Mouse (Mus musculus): Measurements from ENCODE around the gene Ppp1ca.
A peak's percentile ranks its signal among the peaks of the same experiment; 100 is the strongest.

Gene Ppp1ca

DNA sequence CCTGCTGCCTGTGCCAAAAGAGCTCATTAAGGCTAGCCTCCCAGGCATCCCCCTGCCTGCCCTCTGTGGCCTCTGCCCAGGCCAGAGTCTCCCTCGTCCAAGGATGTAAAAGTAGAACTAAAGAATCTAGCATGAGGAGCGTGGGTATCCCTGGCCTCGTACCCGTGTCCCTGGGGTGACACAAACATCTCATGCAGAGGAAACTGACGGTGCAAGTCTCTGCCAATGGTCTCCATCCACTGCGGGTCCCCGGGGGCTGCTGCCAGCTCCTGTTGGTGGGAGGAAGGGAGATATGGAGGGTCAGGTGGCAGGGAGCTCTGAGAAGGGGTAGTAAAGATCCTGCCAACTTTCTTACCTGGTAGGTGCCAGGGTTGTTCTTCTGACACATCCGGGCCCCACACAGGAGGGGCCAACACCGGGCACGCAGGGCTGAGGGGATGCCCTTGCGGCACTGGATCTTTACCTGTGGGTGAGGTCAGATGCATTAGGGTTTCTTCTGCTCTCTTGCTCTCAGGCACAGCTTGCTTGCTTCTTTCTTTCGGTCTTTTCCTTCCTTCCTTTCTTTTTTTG lies 2.7 kb upstream of the Ppp1ca start:
- no peak for DNase-seq

- DNase-seq: peak; percentile 40
These were observed 982 bp upstream of the Ppp1ca start, which contains the start of gene Tbc1d10c for GRCm38 (mm10) chr19:4190831-4191334. Tbc1d10c (minus strand) TSS chr19:4191284.

- no peak for DNase-seq
These were observed 553 bp downstream of the Ppp1ca start for GRCm38 (mm10) chr19:4192251-4192985.

DNA sequence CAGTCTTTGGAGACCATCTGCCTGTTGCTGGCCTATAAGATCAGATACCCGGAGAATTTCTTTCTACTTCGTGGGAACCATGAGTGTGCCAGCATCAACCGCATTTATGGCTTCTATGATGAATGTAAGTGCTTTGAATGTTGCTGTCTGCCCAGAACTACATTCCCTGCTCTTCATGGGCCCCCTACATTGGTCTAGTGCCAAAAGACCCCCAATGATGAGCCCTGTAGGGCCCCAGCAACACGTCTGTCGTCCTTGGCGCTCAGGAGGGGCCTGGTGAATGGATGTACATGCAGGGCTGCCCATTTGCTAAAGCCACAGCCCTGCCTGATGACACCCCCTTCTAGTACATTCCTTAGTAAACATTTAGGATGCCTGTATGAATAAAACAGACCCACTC lies 1.3 kb downstream of the Ppp1ca start:
- DNase-seq: no peak

GRCm38 (mm10) chr19:4194021-4194724 lies 2.3 kb downstream of the Ppp1ca start:
- DNase-seq: no peak

DNA sequence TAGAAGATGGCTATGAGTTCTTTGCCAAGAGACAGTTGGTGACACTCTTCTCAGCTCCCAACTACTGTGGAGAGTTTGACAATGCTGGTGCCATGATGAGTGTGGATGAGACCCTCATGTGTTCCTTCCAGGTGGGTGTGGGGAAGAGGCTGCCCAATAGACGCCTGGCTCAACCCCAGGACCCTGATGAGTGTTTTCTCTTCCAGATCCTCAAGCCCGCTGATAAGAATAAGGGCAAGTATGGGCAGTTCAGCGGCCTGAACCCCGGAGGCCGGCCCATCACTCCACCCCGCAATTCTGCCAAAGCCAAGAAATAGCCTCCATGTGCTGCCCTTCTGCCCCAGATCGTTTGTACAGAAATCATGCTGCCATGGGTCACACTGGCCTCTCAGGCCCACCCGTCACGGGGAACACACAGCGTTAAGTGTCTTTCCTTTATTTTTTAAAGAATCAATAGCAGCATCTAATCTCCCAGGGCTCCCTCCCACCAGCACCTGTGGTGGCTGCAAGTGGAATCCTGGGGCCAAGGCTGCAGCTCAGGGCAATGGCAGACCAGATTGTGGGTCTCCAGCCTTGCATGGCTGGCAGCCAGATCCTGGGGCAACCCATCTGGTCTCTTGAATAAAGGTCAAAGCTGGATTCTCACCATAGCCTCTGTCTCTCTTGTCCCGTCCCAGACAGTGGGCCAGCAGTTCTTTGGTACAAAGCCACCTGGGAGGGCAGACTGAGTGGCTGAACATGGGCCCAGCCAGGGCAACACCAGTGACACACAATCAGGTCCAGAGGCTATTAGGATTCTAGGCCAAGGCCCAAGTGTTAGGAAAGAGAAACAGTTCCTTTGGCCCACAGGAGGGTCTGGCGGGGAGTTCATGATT lies 3.1 kb downstream of the Ppp1ca start:
- no peak for DNase-seq

DNA sequence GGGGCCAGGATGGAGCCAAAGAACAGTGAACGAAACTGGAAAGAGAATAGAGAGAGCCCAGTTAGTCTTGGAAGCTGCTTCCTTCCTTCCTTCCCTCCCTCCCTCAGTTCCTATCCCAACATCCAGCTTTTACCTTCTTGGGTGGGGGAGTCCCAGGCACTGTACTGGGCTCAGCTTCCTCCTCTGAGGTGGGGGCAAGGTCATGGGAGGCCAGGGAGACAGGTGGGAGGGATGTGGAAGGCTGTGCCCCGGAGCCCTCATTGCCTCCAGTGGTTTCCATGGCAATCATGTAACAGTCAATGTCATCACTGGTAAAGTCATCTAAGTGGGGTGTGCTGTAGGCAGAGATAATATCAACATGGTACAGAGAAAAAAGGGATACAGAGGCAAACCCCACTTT lies 4.2 kb downstream of the Ppp1ca start:
- no peak for DNase-seq

DNA sequence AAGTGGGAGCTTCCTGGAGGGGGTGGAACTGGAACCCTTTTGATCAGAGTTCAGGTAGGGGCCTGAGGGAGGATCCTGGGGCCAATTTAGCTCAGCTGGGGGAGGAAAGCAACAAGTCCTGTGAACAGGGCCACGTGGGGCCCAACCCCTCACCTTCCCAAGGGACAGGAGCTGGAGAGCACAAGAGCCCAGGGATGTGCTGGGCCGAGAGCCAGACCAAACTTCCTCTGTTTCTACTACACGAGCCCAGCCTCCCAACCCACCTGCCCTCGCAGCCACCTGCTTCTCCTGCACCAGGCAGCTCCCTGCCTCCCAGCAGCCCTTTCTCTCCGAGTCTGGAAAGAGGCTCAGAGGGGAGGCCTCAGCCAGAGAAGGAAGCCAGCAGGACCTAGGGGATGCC lies 4.7 kb downstream of the Ppp1ca start:
- no peak for DNase-seq

DNA sequence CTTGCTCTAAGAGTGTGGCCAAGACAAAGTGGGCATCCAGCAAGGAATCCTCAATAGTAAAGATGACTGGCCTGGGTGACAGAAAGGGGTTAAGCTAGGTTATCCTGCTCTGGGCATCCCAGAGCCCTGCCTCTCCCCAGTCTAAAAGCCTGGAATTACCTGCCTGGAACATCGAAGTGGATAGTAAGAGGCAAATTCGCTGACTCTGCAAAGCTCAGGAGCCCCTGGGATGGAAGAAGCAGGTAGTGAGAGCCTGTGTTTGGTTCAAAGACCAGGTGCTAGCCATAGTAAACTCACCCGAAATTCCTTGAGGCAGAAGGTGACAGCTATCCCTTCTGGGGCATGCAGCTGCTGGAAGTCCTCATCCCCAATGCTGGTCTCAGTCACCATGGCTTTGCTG lies 5.3 kb downstream of the Ppp1ca start:
- DNase-seq: no peak

GRCm38 (mm10) chr19:4201291-4201909 lies 9.5 kb downstream of the Ppp1ca start, which contains the start of gene Rad9a:
Rad9a (minus strand) TSS chr19:4201662.
- DNase-seq: peak; percentile 97

DNA sequence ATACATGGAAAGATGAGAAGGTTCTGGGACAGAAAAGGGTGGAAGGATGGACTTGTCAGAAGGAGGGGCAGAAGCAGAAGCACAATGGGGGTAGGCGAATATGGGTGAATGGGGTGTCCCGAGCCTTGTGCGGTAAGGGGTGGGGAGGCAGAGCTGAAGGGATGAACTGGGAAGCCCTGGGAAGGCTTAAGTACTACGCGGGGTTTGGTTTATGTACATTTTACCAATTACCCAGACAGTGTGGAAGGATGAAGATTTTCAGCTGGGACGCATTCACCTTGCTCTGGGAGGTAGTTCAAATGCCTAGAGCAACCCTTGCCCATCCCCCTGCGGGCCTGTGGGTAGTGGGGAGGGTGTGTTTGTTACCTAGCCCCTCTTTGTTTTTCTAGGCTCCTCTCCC lies 10.3 kb downstream of the Ppp1ca start:
- no peak for DNase-seq

DNA sequence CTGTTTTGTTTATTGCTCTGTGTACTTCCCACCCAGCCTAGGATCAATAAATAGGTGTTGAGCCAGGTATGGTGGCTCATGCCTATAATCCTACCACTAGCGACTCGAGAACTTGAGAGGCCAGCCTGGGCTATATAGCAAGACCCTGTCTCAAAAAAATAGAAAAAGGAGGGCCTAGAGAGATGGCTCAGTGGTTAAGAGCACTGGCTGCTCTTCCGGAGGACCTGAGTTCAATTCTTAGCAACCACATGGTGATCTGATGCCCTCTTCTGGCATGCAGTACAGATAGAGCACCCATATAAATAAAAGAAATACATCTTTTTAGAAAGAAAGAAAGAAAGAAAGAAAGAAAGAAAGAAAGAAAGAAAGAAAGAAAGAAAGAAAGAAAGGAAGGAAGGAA lies 11.3 kb downstream of the Ppp1ca start:
- no peak for DNase-seq

DNA sequence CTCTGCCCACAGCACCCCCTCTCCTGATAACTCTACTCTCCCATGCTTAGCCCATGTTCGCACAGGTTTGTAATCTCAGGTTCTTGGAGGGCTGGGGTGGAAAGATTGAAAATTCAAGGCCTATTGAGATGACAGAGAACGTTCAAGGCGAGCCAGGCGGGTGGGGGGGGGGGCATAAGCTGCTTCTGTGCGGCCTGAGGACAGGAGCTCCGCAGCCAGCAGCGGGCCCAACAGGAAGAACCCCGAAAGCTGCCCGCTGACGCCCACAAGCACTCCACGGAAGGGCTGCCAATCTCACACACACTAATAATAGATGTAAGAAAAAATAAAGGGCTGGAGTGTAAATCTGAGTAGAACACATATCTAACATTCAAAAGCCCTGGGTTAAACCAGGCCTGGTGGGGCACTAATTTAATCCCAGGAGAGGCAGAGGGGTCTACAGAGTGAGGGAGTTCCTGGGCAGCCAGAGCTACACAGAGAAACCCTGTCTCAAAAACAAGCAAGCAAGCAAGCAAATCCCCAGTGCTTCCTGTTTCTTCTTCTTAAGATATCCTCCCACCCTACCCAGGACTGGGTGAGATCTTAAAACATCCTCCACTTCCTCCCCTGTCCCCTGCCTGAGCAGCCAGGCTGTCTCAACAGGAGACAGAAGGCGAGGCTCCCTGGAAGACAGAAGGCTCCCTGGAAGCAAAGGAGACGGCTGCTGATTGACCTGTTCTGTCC lies 11.9 kb downstream of the Ppp1ca start:
- DNase-seq: no peak

DNA sequence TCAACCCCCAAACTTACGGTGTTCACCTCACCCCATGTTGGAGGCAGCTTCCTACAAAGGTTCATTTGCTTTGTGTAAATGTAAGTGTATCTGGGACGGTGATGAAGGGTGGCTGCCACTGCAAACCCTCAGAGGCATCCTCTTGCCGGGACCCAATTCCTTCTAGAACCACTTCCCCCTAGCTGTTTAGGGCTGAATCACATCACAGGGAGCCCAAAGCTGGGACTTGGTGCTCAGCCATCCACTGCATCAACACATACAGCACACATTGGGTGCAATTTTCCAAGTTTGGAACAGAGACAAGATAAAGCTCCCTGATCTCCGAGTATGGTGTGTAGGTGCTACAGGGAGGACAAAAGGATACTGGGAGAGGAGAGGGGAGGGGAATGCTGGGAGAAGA lies 13.0 kb downstream of the Ppp1ca start:
- DNase-seq: no peak

GRCm38 (mm10) chr19:4206971-4207370 lies 15.1 kb downstream of the Ppp1ca start:
- DNase-seq: peak; percentile 87

DNA sequence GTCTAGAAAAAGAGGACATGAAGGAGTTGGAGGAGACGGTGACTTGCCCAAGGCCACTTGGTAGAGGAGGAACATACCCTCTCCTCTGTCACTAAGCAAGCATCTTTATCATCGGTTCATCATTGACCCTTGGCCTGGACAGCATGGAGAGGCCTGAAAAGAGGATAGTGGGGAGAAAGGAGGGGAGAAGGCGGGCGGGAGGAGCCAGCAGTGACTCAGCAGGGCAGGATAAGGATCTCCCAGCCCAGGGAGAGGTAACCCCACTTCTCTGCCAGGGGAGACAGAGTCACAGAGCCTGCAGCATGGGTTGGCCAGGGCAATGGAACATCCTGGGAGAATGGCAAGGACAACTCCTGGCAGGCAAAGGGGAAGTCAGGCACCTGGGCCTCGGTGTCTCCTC lies 16.7 kb downstream of the Ppp1ca start:
- DNase-seq: no peak

DNA sequence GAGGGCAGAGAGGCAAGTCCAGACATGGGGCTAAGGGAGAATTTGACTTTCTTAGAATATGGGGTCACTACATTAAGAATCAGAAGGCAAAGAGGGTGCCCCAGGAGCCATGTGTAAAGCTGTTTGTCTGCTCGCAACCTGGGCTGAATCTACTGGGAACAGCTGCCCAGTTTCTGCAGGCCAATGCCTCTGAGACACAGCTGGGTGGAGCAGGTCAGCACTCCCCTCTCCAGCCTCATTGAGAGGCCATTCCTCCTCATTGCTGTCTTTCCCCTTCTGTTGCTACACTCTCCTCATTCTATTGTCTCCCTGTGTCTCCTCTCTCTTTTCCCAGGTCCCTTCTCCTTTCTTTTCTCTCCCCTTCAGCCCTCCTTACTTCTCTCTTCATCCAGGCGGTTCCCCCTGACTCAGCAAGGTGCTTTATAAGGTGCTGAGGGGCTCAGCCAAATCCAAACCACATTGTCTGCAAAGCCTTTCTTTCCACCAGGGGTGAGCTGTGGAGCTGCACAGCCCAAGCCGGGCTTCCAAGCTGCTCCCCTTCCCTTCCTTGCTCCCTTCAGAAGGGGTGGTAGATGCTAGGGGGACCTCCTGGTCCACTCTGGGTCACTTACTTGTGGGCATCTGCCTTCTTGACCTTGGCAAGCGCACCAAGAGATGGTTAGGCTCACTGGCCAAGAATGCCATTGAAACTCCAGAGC lies 20.2 kb downstream of the Ppp1ca start:
- DNase-seq: no peak

DNA sequence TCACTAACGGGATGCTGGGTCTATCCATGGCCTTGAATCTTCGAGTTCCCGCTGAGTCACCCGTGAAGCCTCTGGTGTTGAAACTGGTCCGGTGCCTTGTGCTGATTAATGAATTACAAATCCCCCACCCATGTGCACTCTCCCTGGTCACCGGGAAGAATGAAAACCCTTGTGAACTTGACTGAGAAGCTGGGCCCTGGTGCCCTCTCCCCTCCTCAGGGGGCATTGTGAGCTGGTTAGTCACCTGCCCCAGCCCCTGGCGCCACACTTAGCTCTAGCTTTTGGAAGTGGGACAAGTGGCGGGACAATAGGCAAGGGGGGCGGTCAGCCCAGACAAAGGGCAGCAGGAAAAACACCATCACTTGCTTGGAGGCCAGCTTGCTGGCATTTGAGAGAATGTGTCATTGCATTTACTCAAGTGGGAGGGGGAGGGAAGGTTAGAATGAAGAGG lies 21.7 kb downstream of the Ppp1ca start:
- DNase-seq: peak; percentile 76

- peak; percentile 79 for DNase-seq
These were observed 22.4 kb downstream of the Ppp1ca start, which contains the start of the genes Clcf1 and AC109138.7 for GRCm38 (mm10) chr19:4214071-4214770. Clcf1 (plus strand) TSS chr19:4214238. AC109138.7 (plus strand) TSS chr19:4214357.
